8 mouse cellular contexts compared by ENCODE assay signal in genomic region chr17:24670246-24670844, GRCm38 (mm10). TPM values are rescaled to one million over a fixed set of nuclear protein-coding genes. Genes with fewer than 3 reads are reported as not detected.
DNase-seq lines count a peak whose midpoint lies in the region; ATAC-seq and TF ChIP-seq lines count a peak whose summit lies in the region.

No protein-coding gene starts in this region.

- H3K4me1 ChIP-seq in limb, embryonic 14.5 days (ENCODE audit: control insufficient read depth, insufficient read depth, low read length) = peaks cover 26% of the 10 kb centered on the region
- H3K4me1 ChIP-seq in stomach, postnatal 0 days (replicated peaks; ENCODE audit: control insufficient read depth, insufficient read depth) = peaks cover 3% of the 10 kb centered on the region; the same call in 1 of the 2 replicates

- H3K9me3 ChIP-seq in limb, embryonic 14.5 days (ENCODE audit: control insufficient read depth, low read length) = no peaks in the 10 kb centered on the region
- no peaks in the 10 kb centered on the region for H3K9me3 ChIP-seq in stomach, postnatal 0 days (ENCODE audit: control insufficient read depth, low read length)

- peak overlapping the region; percentile 77 for H3K4me2 ChIP-seq in limb, embryonic 14.5 days (replicated peaks; ENCODE audit: low read depth, low read length, severe bottlenecking)
- peak overlapping the region; percentile 90 for H3K4me2 ChIP-seq in stomach, postnatal 0 days (replicated peaks; ENCODE audit: low read depth)

- H3K27me3 ChIP-seq in limb, embryonic 14.5 days (ENCODE audit: control insufficient read depth, insufficient read depth, low read length) = no peaks in the 10 kb centered on the region
- H3K27me3 ChIP-seq in stomach, postnatal 0 days (ENCODE audit: control insufficient read depth, insufficient read depth, low read length) = no peaks in the 10 kb centered on the region

- peak overlapping the region; percentile 67; the same call in 1 of the 2 replicates for H3K27ac ChIP-seq in limb, embryonic 14.5 days (replicated peaks; ENCODE audit: low read depth, low read length)
- peak overlapping the region; percentile 91 for H3K27ac ChIP-seq in stomach, postnatal 0 days (replicated peaks)

- peak overlapping the region; percentile 93 for H3K9ac ChIP-seq in limb, embryonic 14.5 days (ENCODE audit: low read depth, low read length, severe bottlenecking)
- peak overlapping the region; percentile 95 for H3K9ac ChIP-seq in stomach, postnatal 0 days (ENCODE audit: low read length)

- no peak for TF ChIP-seq EP300 in stomach, postnatal 0 days (optimal IDR thresholded peaks at IDR 0.05)

- H3K36me3 ChIP-seq in limb, embryonic 14.5 days (ENCODE audit: control insufficient read depth, insufficient read depth, low read length) = no peaks in the 10 kb centered on the region
- H3K36me3 ChIP-seq in stomach, postnatal 0 days (ENCODE audit: control insufficient read depth, insufficient read depth, low read length) = 0 out of 2 replicates have a peak, but pooled peaks cover 3% of the 10 kb centered on the region

- H3K4me3 ChIP-seq in limb, embryonic 14.5 days (replicated peaks; ENCODE audit: low read length) = peak overlapping the region; percentile 94
- peak overlapping the region; percentile 99 for H3K4me3 ChIP-seq in stomach, postnatal 0 days (ENCODE audit: low read depth, low read length)

- peak; percentile 29 for DNase-seq in adrenal gland, postnatal 14 days
- no peak for DNase-seq in adrenal gland, adult 18-20 months (ENCODE audit: low spot score in 2 of 2)
- DNase-seq in retina, embryonic 14.5 days (ENCODE audit: low spot score) = peak; percentile 25
- no peak for DNase-seq in retina, postnatal 1 day
- no peak for DNase-seq in limb, embryonic 14.5 days (ENCODE audit: low spot score)
- no peak for DNase-seq in stomach, postnatal 0 days (ENCODE audit: low spot score)
- no peak for DNase-seq in cerebellum, postnatal 25 days
- no peak for DNase-seq in cerebellum, adult 11-12 months

- WGBS in limb, embryonic 14.5 days = 8% methylated on average over 8 of the region's 8 CpGs
- 6% methylated on average over 8 of the region's 8 CpGs for WGBS in stomach, postnatal 0 days

- TF ChIP-seq CTCF in stomach, postnatal 0 days (IDR thresholded peaks at IDR 0.05; ENCODE audit: low read depth) = no peak

- no peak for ATAC-seq in limb, embryonic 14.5 days (ENCODE audit: low FRiP score, low read depth)
- ATAC-seq in stomach, postnatal 0 days (ENCODE audit: low FRiP score, low TSS enrichment) = no peak

- TF ChIP-seq POLR2A in limb, embryonic 14.5 days (IDR thresholded peaks at IDR 0.05; ENCODE audit: borderline replicate concordance, extremely low read depth, insufficient read depth, insufficient read length) = no peak

RNA-seq across cellular contexts. Expression of gene Zfp598, which starts 0.9 kb away (rescaled TPM):
- total RNA-seq in adrenal gland, postnatal 14 days (2021) = 44.5 and 47.4 TPM in 2 replicates
- 10 to 100 TPM; 50.0 to 55.7 TPM for total RNA-seq in adrenal gland, adult 18-20 months (2021)
- 91.4 and 112 TPM in 2 replicates for polyA plus RNA-seq in limb, embryonic 14.5 days (2012; rRNA removed)
- polyA plus RNA-seq in limb, embryonic 14.5 days (2014; fragmentation: Nextera tagmentation; extraction: Ambion mirVana) = 29.9 and 31.8 TPM in 2 replicates
- polyA plus RNA-seq in stomach, postnatal 0 days (2015; fragmentation: Nextera tagmentation; extraction: Ambion mirVana) = 9.7 and 12.4 TPM in 2 replicates

RNA-seq across cellular contexts. Expression of gene Npw, which starts 12.1 kb away (rescaled TPM):
- total RNA-seq in adrenal gland, postnatal 14 days (2021) = not detected in 2 replicates
- total RNA-seq in adrenal gland, adult 18-20 months (2021) = not detected
- polyA plus RNA-seq in limb, embryonic 14.5 days (2012; rRNA removed) = 0.47 and 0.58 TPM in 2 replicates
- polyA plus RNA-seq in limb, embryonic 14.5 days (2014; fragmentation: Nextera tagmentation; extraction: Ambion mirVana) = 0.33 and 0.41 TPM in 2 replicates
- polyA plus RNA-seq in stomach, postnatal 0 days (2015; fragmentation: Nextera tagmentation; extraction: Ambion mirVana) = 1.2 and 1.8 TPM in 2 replicates

RNA-seq across cellular contexts. Expression of gene Syngr3, which starts 19.4 kb away (rescaled TPM):
- total RNA-seq in adrenal gland, postnatal 14 days (2021) = 1.8 and 5.7 TPM in 2 replicates
- 1 to 10 TPM; 2.2 to 3.3 TPM for total RNA-seq in adrenal gland, adult 18-20 months (2021)
- polyA plus RNA-seq in limb, embryonic 14.5 days (2012; rRNA removed) = 2.6 and 3.0 TPM in 2 replicates
- polyA plus RNA-seq in limb, embryonic 14.5 days (2014; fragmentation: Nextera tagmentation; extraction: Ambion mirVana) = 3.1 and 4.9 TPM in 2 replicates
- 5.0 and 5.9 TPM in 2 replicates for polyA plus RNA-seq in stomach, postnatal 0 days (2015; fragmentation: Nextera tagmentation; extraction: Ambion mirVana)

RNA-seq across cellular contexts. Expression of gene Slc9a3r2, which starts 20.2 kb away (rescaled TPM):
- 90.2 and 99.1 TPM in 2 replicates for total RNA-seq in adrenal gland, postnatal 14 days (2021)
- 10 to 100 TPM; 62.0 to 90.2 TPM for total RNA-seq in adrenal gland, adult 18-20 months (2021)
- polyA plus RNA-seq in limb, embryonic 14.5 days (2012; rRNA removed) = 56.2 and 65.0 TPM in 2 replicates
- 60.1 and 71.5 TPM in 2 replicates for polyA plus RNA-seq in limb, embryonic 14.5 days (2014; fragmentation: Nextera tagmentation; extraction: Ambion mirVana)
- 37.9 and 38.0 TPM in 2 replicates for polyA plus RNA-seq in stomach, postnatal 0 days (2015; fragmentation: Nextera tagmentation; extraction: Ambion mirVana)

RNA-seq across cellular contexts. Expression of gene Gfer, which starts 25.6 kb away (rescaled TPM):
- total RNA-seq in adrenal gland, postnatal 14 days (2021) = 36.0 and 39.3 TPM in 2 replicates
- total RNA-seq in adrenal gland, adult 18-20 months (2021) = 10 to 100 TPM; 31.9 to 33.9 TPM
- polyA plus RNA-seq in limb, embryonic 14.5 days (2012; rRNA removed) = 27.3 and 34.2 TPM in 2 replicates
- polyA plus RNA-seq in limb, embryonic 14.5 days (2014; fragmentation: Nextera tagmentation; extraction: Ambion mirVana) = 38.6 and 39.5 TPM in 2 replicates
- 27.2 and 27.7 TPM in 2 replicates for polyA plus RNA-seq in stomach, postnatal 0 days (2015; fragmentation: Nextera tagmentation; extraction: Ambion mirVana)

Comparison
In these comparisons a context has a peak if more than half of its experiments do, and no peak if none do; other contexts are left out.
1. DNase-seq: peak in adrenal gland, postnatal 14 days (single experiment) and retina, embryonic 14.5 days (single experiment); none in adrenal gland, adult 18-20 months (0 of 2), retina, postnatal 1 day (single experiment), limb, embryonic 14.5 days (single experiment), stomach, postnatal 0 days (single experiment), cerebellum, postnatal 25 days (0 of 2) and cerebellum, adult 11-12 months (single experiment).